Mouse (Mus musculus): Measurements from ENCODE around the gene Ltbp1.

DNA sequence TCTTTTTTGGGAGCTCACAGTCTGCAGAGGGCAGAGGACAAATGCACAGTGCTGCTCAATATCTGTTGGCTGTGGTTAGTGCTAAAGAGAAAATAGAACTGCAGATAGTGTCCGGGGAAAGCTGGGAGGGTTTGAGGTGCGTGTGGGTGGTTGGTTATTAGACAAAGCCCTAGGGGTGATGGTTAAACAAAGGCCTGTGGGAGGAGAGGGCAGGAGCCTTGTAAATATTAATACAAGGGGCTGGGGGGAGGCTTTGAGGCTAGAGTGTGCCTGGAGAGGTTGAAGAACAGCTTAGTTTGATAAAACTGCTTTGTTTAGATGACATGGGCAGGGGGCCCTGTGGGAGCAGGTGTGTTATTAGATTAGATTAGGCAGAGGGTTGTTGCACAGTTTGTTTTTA lies 65.8 kb downstream of the Ltbp1 start:
- TF ChIP-seq CTCF (IDR thresholded peaks at IDR 0.05; ENCODE audit: insufficient read depth, low read depth, low read length) = no peak
- no peak for TF ChIP-seq POLR2A (IDR thresholded peaks at IDR 0.05; ENCODE audit: insufficient read depth, low read depth, low read length)

Data from olfactory bulb, adult 2 months (tissue).